Mouse (Mus musculus): ENCODE measurements around the gene Vsir. TPM values are rescaled to one million over a fixed set of nuclear protein-coding genes. Genes with fewer than 3 reads are reported as not detected.

Vsir gene
- polyA plus RNA-seq, 1 experiment from 2014 or later = 4.9 TPM

DNA sequence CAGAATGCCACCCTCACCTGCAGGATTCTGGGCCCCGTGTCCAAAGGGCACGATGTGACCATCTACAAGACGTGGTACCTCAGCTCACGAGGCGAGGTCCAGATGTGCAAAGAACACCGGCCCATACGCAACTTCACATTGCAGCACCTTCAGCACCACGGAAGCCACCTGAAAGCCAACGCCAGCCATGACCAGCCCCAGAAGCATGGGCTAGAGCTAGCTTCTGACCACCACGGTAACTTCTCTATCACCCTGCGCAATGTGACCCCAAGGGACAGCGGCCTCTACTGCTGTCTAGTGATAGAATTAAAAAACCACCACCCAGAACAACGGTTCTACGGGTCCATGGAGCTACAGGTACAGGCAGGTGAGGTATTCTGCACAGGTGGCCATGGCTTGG lies 11.2 kb downstream of the Vsir start:
- Histone ChIP-seq H3K27ac (ENCODE audit: low read length) (no peak overlapping the region), H3K4me3 (ENCODE audit: low read depth, low read length) (no peak overlapping the region), H3K4me2 (replicated peaks; ENCODE audit: low read depth, low read length) (no peak overlapping the region), H3K4me1 (ENCODE audit: control insufficient read depth, insufficient read depth, low read length) (peaks cover 11% of the 10 kb centered on the region; the same call in 1 of the 2 replicates), H3K9me3 (ENCODE audit: control insufficient read depth, low read depth, low read length) (no peaks in the 10 kb centered on the region), H3K27me3 (ENCODE audit: control insufficient read depth, insufficient read depth, low read length) (no peaks in the 10 kb centered on the region), H3K36me3 (ENCODE audit: control insufficient read depth, insufficient read depth, low read length) (no peaks in the 10 kb centered on the region), H3K9ac (replicated peaks; ENCODE audit: low read depth, low read length) (no peak overlapping the region)
- ATAC-seq (ENCODE audit: insufficient number of reproducible peaks, insufficient read depth, low FRiP score, low read depth) = no peak
- 94% methylated on average over 14 of the region's 14 CpGs for WGBS

DNA sequence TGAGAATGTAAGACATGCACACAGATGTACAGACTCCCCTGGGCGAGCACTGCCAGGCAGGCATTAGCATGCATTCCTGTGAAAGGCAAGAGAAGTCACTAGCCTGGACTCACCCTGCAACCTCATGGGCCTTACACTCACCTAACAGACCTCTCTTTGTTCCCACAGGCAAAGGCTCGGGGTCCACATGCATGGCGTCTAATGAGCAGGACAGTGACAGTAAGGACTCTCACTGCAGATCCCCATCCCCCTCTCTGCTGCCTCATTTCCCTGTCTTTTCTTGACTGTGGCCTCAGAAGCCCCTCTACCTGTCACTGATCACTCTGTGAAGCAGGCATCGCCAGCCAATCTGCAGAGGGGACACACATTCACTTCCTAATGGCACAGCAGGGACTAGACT lies 12.1 kb downstream of the Vsir start:
- Histone ChIP-seq H3K4me1 (ENCODE audit: control insufficient read depth, insufficient read depth, low read length) (peaks cover 10% of the 10 kb centered on the region; the same call in 1 of the 2 replicates), H3K9ac (replicated peaks; ENCODE audit: low read depth, low read length) (no peak overlapping the region), H3K27ac (ENCODE audit: low read length) (no peak overlapping the region), H3K4me2 (replicated peaks; ENCODE audit: low read depth, low read length) (no peak overlapping the region), H3K27me3 (ENCODE audit: control insufficient read depth, insufficient read depth, low read length) (no peaks in the 10 kb centered on the region), H3K4me3 (ENCODE audit: low read depth, low read length) (no peak overlapping the region), H3K36me3 (ENCODE audit: control insufficient read depth, insufficient read depth, low read length) (no peaks in the 10 kb centered on the region), H3K9me3 (ENCODE audit: control insufficient read depth, low read depth, low read length) (no peaks in the 10 kb centered on the region)
- no peak for ATAC-seq (ENCODE audit: insufficient number of reproducible peaks, insufficient read depth, low FRiP score, low read depth)
- WGBS = 55% methylated on average over 4 of the region's 4 CpGs

DNA sequence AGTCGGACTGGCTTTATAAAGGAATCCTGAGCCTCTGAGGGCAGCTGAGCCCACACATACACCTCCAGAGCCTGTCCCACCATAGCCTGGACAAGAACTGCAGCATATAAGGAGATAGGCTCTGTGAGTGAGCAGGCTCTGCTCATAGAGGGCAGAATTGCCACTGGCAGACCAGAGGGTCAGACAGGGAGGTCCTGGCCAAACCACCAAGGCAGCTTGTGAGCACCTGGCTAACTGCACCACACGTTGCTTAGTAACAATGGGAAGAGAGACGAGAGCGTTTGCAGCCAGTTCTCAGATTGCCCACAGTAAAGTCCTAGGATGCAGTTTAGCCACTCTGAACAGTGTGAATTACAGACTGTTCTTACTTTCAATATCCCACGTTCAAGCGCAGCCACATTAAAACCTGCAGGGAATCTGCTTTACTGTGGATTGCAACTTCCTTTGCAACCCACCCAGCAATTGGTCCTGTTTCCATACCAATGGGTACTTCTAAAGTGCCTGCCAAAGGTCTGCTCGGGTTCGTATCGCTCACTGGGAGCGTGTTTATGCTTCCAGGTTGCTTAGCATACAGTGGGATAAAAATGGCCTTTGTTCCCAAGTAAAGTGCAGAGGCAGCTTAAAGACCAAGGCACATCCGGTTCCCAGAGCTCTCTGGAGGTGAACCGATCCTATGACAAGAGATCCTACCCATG lies 15.1 kb downstream of the Vsir start:
- Histone ChIP-seq H3K4me2 (replicated peaks; ENCODE audit: low read depth, low read length) (no peak overlapping the region), H3K9ac (replicated peaks; ENCODE audit: low read depth, low read length) (no peak overlapping the region), H3K4me3 (ENCODE audit: low read depth, low read length) (no peak overlapping the region), H3K36me3 (ENCODE audit: control insufficient read depth, insufficient read depth, low read length) (no peaks in the 10 kb centered on the region), H3K27me3 (ENCODE audit: control insufficient read depth, insufficient read depth, low read length) (no peaks in the 10 kb centered on the region), H3K9me3 (ENCODE audit: control insufficient read depth, low read depth, low read length) (no peaks in the 10 kb centered on the region), H3K4me1 (ENCODE audit: control insufficient read depth, insufficient read depth, low read length) (0 out of 2 replicates have a peak, but pooled peaks cover 7% of the 10 kb centered on the region), H3K27ac (ENCODE audit: low read length) (peak overlapping the region; percentile 33; the same call in 1 of the 2 replicates)
- no peak for ATAC-seq (ENCODE audit: insufficient number of reproducible peaks, insufficient read depth, low FRiP score, low read depth)
- WGBS = 47% methylated on average over 12 of the region's 12 CpGs

DNA sequence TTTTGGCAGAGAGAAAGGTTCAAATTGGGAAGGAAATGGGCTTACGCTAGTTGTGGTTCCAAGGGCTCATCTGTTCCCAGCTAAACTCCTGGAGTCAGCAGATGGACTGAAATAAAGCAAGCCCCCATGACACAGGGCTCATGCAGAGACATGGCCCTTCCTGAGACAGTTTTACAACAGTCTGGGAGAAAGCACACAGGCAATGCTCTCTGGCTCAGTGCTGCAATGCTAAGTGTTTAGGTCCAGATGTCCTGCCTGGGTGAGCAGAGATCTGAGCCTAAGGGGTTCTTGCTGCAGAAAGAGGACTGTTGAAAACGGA lies 15.6 kb downstream of the Vsir start:
- ATAC-seq (ENCODE audit: insufficient number of reproducible peaks, insufficient read depth, low FRiP score, low read depth) = no peak
- H3K4me3 ChIP-seq (ENCODE audit: low read depth, low read length) = no peak overlapping the region
- H3K4me2 ChIP-seq (replicated peaks; ENCODE audit: low read depth, low read length) = no peak overlapping the region
- peak overlapping the region; percentile 33; the same call in 1 of the 2 replicates for H3K27ac ChIP-seq (ENCODE audit: low read length)
- H3K9me3 ChIP-seq (ENCODE audit: control insufficient read depth, low read depth, low read length) = no peaks in the 10 kb centered on the region
- H3K9ac ChIP-seq (replicated peaks; ENCODE audit: low read depth, low read length) = no peak overlapping the region
- H3K4me1 ChIP-seq (ENCODE audit: control insufficient read depth, insufficient read depth, low read length) = 0 out of 2 replicates have a peak, but pooled peaks cover 7% of the 10 kb centered on the region
- WGBS = 47% methylated on average over 2 of the region's 2 CpGs
- H3K36me3 ChIP-seq (ENCODE audit: control insufficient read depth, insufficient read depth, low read length) = no peaks in the 10 kb centered on the region
- H3K27me3 ChIP-seq (ENCODE audit: control insufficient read depth, insufficient read depth, low read length) = no peaks in the 10 kb centered on the region

DNA sequence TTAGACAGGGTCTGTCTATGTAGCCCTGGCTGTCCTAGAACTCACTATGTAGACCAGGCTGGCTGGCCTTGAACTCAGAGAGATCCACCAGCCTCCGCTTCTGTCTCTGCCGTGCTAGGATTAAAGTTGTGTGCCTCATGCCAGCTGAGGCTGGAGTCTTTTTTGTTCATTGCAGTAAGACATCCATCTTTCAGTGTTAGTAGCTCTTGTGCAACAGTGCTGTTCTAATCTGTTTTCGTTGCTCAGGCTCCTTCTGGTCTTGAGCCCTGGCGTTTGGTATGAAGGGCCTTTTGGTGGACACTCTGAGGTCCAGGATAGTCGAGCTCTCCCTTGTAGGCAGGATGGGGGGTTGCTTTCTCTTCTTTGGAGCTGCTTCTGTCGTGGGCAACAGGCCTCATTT lies 16.8 kb downstream of the Vsir start:
- ATAC-seq (ENCODE audit: insufficient number of reproducible peaks, insufficient read depth, low FRiP score, low read depth) = no peak
- H3K27me3 ChIP-seq (ENCODE audit: control insufficient read depth, insufficient read depth, low read length) = no peaks in the 10 kb centered on the region
- H3K36me3 ChIP-seq (ENCODE audit: control insufficient read depth, insufficient read depth, low read length) = no peaks in the 10 kb centered on the region
- no peak overlapping the region for H3K9ac ChIP-seq (replicated peaks; ENCODE audit: low read depth, low read length)
- H3K4me2 ChIP-seq (replicated peaks; ENCODE audit: low read depth, low read length) = no peak overlapping the region
- H3K27ac ChIP-seq (ENCODE audit: low read length) = no peak overlapping the region
- WGBS = 67% methylated on average over 6 of the region's 6 CpGs
- H3K4me3 ChIP-seq (ENCODE audit: low read depth, low read length) = no peak overlapping the region
- H3K9me3 ChIP-seq (ENCODE audit: control insufficient read depth, low read depth, low read length) = no peaks in the 10 kb centered on the region
- H3K4me1 ChIP-seq (ENCODE audit: control insufficient read depth, insufficient read depth, low read length) = 0 out of 2 replicates have a peak, but pooled peaks cover 7% of the 10 kb centered on the region

DNA sequence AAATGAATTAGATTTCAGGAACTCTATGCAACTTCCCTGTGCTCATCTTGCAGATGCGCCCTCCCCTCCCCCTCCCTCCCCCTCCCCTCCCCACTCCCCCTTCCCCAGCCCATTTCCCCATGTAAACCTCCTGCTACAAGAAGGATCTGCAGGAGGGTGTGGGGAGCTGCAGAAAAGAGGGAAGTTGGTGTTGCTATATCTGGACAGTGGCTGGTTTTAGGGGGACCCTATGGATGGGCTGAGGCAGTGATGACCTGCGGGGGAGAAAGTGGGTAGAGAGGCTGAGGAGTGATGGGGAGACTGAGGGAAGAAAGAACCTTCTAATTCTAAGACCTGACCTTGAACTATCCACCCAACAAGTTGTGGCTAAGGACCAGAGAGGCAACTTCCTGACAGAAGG lies 20.5 kb downstream of the Vsir start:
- H3K4me1 ChIP-seq (ENCODE audit: control insufficient read depth, insufficient read depth, low read length) = 0 out of 2 replicates have a peak, but pooled peaks cover 7% of the 10 kb centered on the region
- no peaks in the 10 kb centered on the region for H3K27me3 ChIP-seq (ENCODE audit: control insufficient read depth, insufficient read depth, low read length)
- H3K9ac ChIP-seq (replicated peaks; ENCODE audit: low read depth, low read length) = no peak overlapping the region
- H3K9me3 ChIP-seq (ENCODE audit: control insufficient read depth, low read depth, low read length) = no peaks in the 10 kb centered on the region
- H3K4me3 ChIP-seq (ENCODE audit: low read depth, low read length) = no peak overlapping the region
- no peak overlapping the region for H3K27ac ChIP-seq (ENCODE audit: low read length)
- H3K4me2 ChIP-seq (replicated peaks; ENCODE audit: low read depth, low read length) = no peak overlapping the region
- H3K36me3 ChIP-seq (ENCODE audit: control insufficient read depth, insufficient read depth, low read length) = no peaks in the 10 kb centered on the region
- 72% methylated on average over 2 of the region's 2 CpGs for WGBS
- ATAC-seq (ENCODE audit: insufficient number of reproducible peaks, insufficient read depth, low FRiP score, low read depth) = no peak

DNA sequence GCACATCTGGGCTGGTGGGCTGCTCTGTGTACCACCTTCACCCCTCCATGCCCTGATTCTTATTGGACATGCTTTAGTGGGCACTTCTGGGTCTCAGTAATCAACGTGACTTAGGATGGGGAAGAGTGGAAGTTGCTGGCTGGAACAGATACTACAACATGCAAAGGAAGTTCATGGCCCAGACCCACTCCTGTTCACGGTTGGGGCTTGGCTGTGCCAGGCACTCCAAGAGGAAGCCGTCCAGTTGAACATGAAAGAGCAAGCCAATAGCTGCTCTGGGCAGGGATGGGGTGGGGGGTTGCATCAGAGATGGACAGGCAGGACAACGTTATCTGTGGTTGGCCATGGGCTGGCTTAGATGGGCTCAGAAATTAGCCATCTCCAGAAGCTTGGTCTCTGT lies 21.3 kb downstream of the Vsir start:
- Histone ChIP-seq H3K27me3 (ENCODE audit: control insufficient read depth, insufficient read depth, low read length) (no peaks in the 10 kb centered on the region), H3K27ac (ENCODE audit: low read length) (no peak overlapping the region), H3K4me3 (ENCODE audit: low read depth, low read length) (no peak overlapping the region), H3K9ac (replicated peaks; ENCODE audit: low read depth, low read length) (no peak overlapping the region), H3K36me3 (ENCODE audit: control insufficient read depth, insufficient read depth, low read length) (no peaks in the 10 kb centered on the region), H3K4me2 (replicated peaks; ENCODE audit: low read depth, low read length) (no peak overlapping the region), H3K9me3 (ENCODE audit: control insufficient read depth, low read depth, low read length) (no peaks in the 10 kb centered on the region), H3K4me1 (ENCODE audit: control insufficient read depth, insufficient read depth, low read length) (0 out of 2 replicates have a peak, but pooled peaks cover 3% of the 10 kb centered on the region)
- ATAC-seq (ENCODE audit: insufficient number of reproducible peaks, insufficient read depth, low FRiP score, low read depth) = no peak
- WGBS = 72% methylated on average over 4 of the region's 4 CpGs

DNA sequence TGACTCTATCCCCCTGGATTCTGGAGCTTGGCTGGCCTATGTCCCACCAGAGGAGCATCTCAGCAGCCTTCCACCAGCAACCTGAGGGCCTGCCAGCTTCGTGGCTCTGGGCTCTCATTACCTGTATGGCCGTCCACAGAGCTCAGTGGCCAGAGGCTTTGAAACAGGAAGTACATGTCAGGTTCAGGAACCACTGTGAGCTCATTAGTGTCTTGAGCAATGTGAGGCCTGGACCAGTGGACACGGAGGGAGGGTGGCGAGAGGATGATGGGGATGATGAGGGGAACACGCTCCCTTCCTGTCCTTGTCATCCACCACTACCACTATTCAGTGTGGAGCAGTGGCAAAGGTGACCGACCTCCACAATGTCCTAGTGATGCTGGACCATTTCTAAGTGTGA lies 22.8 kb downstream of the Vsir start:
- Histone ChIP-seq H3K4me1 (ENCODE audit: control insufficient read depth, insufficient read depth, low read length) (0 out of 2 replicates have a peak, but pooled peaks cover 3% of the 10 kb centered on the region), H3K27me3 (ENCODE audit: control insufficient read depth, insufficient read depth, low read length) (no peaks in the 10 kb centered on the region)
- 85% methylated on average over 6 of the region's 6 CpGs for WGBS

DNA sequence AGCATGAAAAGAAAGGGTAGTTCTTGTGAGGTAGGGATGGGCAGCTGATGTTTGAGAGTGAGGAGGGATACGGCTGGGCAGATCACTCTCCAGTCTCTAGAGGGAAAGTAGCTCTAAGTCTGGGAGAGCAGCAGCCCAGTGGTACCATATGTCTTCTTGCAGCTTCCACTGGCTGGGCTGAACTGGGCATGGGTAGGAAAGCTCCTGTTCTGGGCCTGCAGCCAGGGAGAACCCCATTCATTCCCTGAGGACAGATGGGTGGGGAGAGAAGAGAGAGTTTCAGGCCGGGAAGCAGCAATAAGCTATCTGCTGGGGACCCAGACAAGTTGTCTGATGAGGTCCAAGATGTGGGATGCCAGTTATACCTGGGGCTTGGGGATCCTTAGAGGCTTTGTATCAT lies 23.4 kb downstream of the Vsir start:
- Histone ChIP-seq H3K4me2 (replicated peaks; ENCODE audit: low read depth, low read length) (no peak overlapping the region), H3K9me3 (ENCODE audit: control insufficient read depth, low read depth, low read length) (no peaks in the 10 kb centered on the region), H3K27ac (ENCODE audit: low read length) (no peak overlapping the region), H3K36me3 (ENCODE audit: control insufficient read depth, insufficient read depth, low read length) (no peaks in the 10 kb centered on the region), H3K4me3 (ENCODE audit: low read depth, low read length) (no peak overlapping the region), H3K9ac (replicated peaks; ENCODE audit: low read depth, low read length) (no peak overlapping the region), H3K4me1 (ENCODE audit: control insufficient read depth, insufficient read depth, low read length) (0 out of 2 replicates have a peak, but pooled peaks cover 3% of the 10 kb centered on the region), H3K27me3 (ENCODE audit: control insufficient read depth, insufficient read depth, low read length) (no peaks in the 10 kb centered on the region)
- no peak for ATAC-seq (ENCODE audit: insufficient number of reproducible peaks, insufficient read depth, low FRiP score, low read depth)
- WGBS = 87% methylated on average over 2 of the region's 2 CpGs

More for the DNA sequence above, 22.8 kb downstream of the Vsir start:
- H3K4me3 ChIP-seq (ENCODE audit: low read depth, low read length) = no peak overlapping the region
- no peaks in the 10 kb centered on the region for H3K36me3 ChIP-seq (ENCODE audit: control insufficient read depth, insufficient read depth, low read length)
- no peak overlapping the region for H3K27ac ChIP-seq (ENCODE audit: low read length)
- ATAC-seq (ENCODE audit: insufficient number of reproducible peaks, insufficient read depth, low FRiP score, low read depth) = no peak
- no peaks in the 10 kb centered on the region for H3K9me3 ChIP-seq (ENCODE audit: control insufficient read depth, low read depth, low read length)
- no peak overlapping the region for H3K4me2 ChIP-seq (replicated peaks; ENCODE audit: low read depth, low read length)
- no peak overlapping the region for H3K9ac ChIP-seq (replicated peaks; ENCODE audit: low read depth, low read length)
